Mouse (Mus musculus) heart, embryonic 15.5 days (tissue): ENCODE data around the gene Myo6. TPM values are rescaled to one million over a fixed set of nuclear protein-coding genes. Genes with fewer than 3 reads are reported as not detected.
"Not testable (repeated sequence)": the region's sequence is repeated elsewhere in the genome, so short reads cannot be mapped to it uniquely, and the experiment has no call there.

Experiments used
- ATAC-seq: fragments of 200-750 bp; cut with Nextera tagmentation; replicated peaks from 2 replicates; pipeline ENCODE4 v1.8.0; 2017; ENCODE audit warnings: low read depth, moderate TSS enrichment; ENCODE audit not compliant: insufficient number of reproducible peaks, insufficient read depth, low FRiP score
- H3K27ac ChIP-seq: fragments of 300-500 bp; sonication (generic); 2 replicates; pipeline ENCODE4 v1.5.1; 2015; ENCODE audit warnings: mild to moderate bottlenecking, inconsistent platforms
- H3K27me3 ChIP-seq: fragments of 300-500 bp; sonication (generic); 2 replicates; pipeline ENCODE4 v1.6.1; 2015; ENCODE audit warnings: inconsistent platforms
- H3K36me3 ChIP-seq: fragments of 300-500 bp; sonication (generic); 2 replicates; pipeline ENCODE4 v1.6.1; 2015; ENCODE audit warnings: mild to moderate bottlenecking, inconsistent platforms
- H3K4me1 ChIP-seq: fragments of 300-500 bp; sonication (generic); replicated peaks from 2 replicates; pipeline ENCODE4 v1.6.1; 2015; ENCODE audit warnings: inconsistent platforms
- H3K4me2 ChIP-seq: fragments of 300-500 bp; sonication (generic); 2 replicates; pipeline ENCODE4 v1.6.1; 2015; ENCODE audit warnings: inconsistent platforms, mild to moderate bottlenecking, moderate library complexity
- H3K4me3 ChIP-seq: fragments of 300-500 bp; sonication (generic); 2 replicates; pipeline ENCODE4 v1.5.1; 2015; ENCODE audit warnings: mild to moderate bottlenecking, inconsistent platforms
- H3K9ac ChIP-seq: fragments of 300-500 bp; sonication (generic); 2 replicates; pipeline ENCODE4 v1.6.1; 2015; ENCODE audit warnings: mild to moderate bottlenecking, inconsistent platforms
- H3K9me3 ChIP-seq: fragments of 300-500 bp; sonication (generic); replicated peaks from 2 replicates; pipeline ENCODE4 v1.6.1; 2016; ENCODE audit warnings: inconsistent platforms
- WGBS: fragments of 180-500 bp; shearing (Covaris S2); methylation state at CpG from one replicate; pipeline ENCODE4 v1.1.7; 2015; ENCODE audit warnings: mixed read lengths; 5-methylcytosine and 5-hydroxymethylcytosine counted together
- polyA plus RNA-seq: library from polyadenylated mRNA; unstranded; fragments of >200 nt; fragmentation: Nextera tagmentation; extraction: Ambion mirVana; gene quantifications from 2 replicates; pipeline ENCODE4 v1.2.1, GENCODE M21; 2015

The Myo6 gene
- polyA plus RNA-seq, 1 experiment from 2014 or later = 9.6 TPM

- 85% methylated on average over 13 of the region's 13 CpGs for WGBS
- H3K4me1 ChIP-seq = no peaks in the 10 kb centered on the region
- H3K4me3 ChIP-seq = no peak overlapping the region
- peaks cover 16% of the 10 kb centered on the region; the same call in 1 of the 2 replicates for H3K36me3 ChIP-seq
- ATAC-seq = no peak
- no peak overlapping the region for H3K27ac ChIP-seq
- H3K4me2 ChIP-seq = no peak overlapping the region
- no peaks in the 10 kb centered on the region for H3K27me3 ChIP-seq
- no peaks in the 10 kb centered on the region for H3K9me3 ChIP-seq
- H3K9ac ChIP-seq = no peak overlapping the region
Measured at GRCm38 (mm10) chr9:80307629-80308028, 142.8 kb downstream of the Myo6 start.

DNA sequence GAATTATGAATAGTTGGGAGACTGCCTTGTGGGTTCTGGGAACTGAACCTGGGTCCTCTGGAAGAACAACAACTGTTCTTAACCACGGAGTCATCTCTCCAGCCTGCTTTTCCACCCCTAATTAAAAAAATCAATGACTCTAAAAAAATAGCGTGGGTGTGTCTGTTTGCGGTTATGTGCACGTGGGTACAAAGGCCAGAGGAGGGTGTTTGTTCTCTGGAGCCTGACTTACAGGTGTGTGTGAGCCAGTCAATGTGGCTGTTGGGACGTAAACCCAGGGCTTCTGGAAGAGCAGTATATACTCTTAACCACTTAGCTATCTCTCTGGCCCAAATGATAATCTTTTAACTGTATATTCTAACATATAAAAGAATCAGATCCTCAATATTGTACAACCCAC is 148.8 kb downstream of the Myo6 start:
- Histone ChIP-seq H3K4me1 (no peaks in the 10 kb centered on the region), H3K4me2 (no peak overlapping the region), H3K4me3 (no peak overlapping the region), H3K27ac (no peak overlapping the region), H3K9ac (no peak overlapping the region), H3K27me3 (no peaks in the 10 kb centered on the region), H3K36me3 (no peaks in the 10 kb centered on the region), H3K9me3 (no peaks in the 10 kb centered on the region)
- WGBS = 73% methylated on average over 5 of the region's 5 CpGs
- ATAC-seq = no peak

DNA sequence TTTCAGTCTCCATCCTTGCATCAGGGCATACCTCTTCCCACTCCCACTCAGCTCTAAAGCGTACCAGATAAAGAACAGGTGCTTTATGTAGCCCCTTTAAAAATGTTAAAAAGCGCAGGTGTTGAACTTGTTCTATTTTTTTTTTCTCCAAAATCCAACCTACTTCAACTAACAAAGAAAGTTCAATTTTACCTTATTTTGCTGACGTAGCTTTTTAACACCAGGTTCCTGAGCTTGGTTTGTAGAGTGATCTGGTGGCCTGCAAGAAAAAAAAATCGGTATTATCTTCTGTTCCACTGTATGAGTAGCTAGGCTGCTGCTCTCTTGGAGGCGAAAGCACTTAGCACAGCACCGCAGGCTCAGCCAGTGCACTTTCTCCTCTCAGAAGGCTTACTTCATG is 151.1 kb downstream of the Myo6 start:
- H3K27ac ChIP-seq = no peak overlapping the region
- WGBS = 90% methylated on average over 6 of the region's 6 CpGs
- no peak overlapping the region for H3K4me3 ChIP-seq
- no peaks in the 10 kb centered on the region for H3K27me3 ChIP-seq
- no peak overlapping the region for H3K4me2 ChIP-seq
- ATAC-seq = no peak
- H3K9me3 ChIP-seq = no peaks in the 10 kb centered on the region
- no peaks in the 10 kb centered on the region for H3K4me1 ChIP-seq
- H3K9ac ChIP-seq = no peak overlapping the region
- no peaks in the 10 kb centered on the region for H3K36me3 ChIP-seq

DNA sequence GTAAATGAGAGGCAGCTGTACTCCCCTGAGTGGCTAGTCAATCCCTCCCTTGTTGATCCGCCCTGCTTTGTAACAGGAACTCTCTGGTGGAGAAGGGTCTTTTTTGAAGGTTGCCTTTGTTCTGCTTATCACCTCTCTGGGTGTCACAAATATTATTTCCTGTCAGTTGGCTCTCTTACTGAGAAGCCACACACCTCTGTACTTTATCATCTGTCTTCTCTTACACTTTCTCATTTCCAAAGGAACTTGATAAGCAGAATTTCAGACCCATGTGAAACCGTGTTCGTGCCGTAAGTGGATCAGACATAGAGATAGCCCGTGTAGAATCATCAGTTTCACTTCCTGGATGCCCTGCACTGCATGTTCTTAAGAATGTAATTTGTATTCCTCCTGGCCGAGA is 153.2 kb downstream of the Myo6 start:
- Histone ChIP-seq H3K27ac (no peak overlapping the region), H3K4me1 (no peaks in the 10 kb centered on the region), H3K4me3 (no peak overlapping the region), H3K36me3 (no peaks in the 10 kb centered on the region), H3K9ac (no peak overlapping the region), H3K27me3 (no peaks in the 10 kb centered on the region), H3K9me3 (no peaks in the 10 kb centered on the region), H3K4me2 (no peak overlapping the region)
- 40% methylated on average over 6 of the region's 6 CpGs for WGBS
- no peak for ATAC-seq

- H3K27ac ChIP-seq, H3K9me3 ChIP-seq, H3K4me1 ChIP-seq, H3K9ac ChIP-seq, H3K4me3 ChIP-seq, H3K27me3 ChIP-seq, H3K4me2 ChIP-seq, H3K36me3 ChIP-seq, ATAC-seq: not testable (repeated sequence)
- WGBS = 96% methylated on average over 2 of the region's 2 CpGs
Measured at GRCm38 (mm10) chr9:80321051-80321887, 156.4 kb downstream of the Myo6 start.

DNA sequence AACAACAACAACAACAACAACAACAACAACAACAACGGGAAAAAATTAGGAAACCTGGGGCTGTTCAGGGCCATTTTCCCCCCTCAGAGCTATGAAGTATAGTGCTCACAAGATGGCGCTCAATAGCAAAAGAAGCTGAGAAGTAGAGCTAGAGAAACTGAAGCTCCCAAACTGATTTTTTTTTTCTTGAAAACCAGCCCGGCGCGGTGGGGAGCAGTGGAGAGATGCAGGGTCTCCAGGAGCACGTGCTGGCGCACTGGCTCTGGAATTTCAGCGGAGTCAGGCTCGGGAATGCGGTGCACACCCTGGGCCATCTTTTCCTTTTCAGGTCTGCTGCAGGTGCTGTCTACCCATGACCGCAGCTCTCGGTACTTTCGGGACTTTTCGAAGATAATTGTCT is 167.3 kb downstream of the Myo6 start:
- H3K27ac ChIP-seq = no peak overlapping the region
- 17% methylated on average over 14 of the region's 14 CpGs for WGBS
- H3K4me2 ChIP-seq = peak overlapping the region; percentile 72
- no peaks in the 10 kb centered on the region for H3K9me3 ChIP-seq
- H3K4me3 ChIP-seq = peak overlapping the region; percentile 43
- H3K9ac ChIP-seq = no peak overlapping the region
- no peaks in the 10 kb centered on the region for H3K27me3 ChIP-seq
- no peaks in the 10 kb centered on the region for H3K36me3 ChIP-seq
- 0 out of 2 replicates have a peak, but pooled peaks have one; percentile 35 for ATAC-seq
- no peaks in the 10 kb centered on the region; the same call in 1 of the 2 replicates for H3K4me1 ChIP-seq

- no peaks in the 10 kb centered on the region for H3K36me3 ChIP-seq
- no peak overlapping the region for H3K4me3 ChIP-seq
- no peak overlapping the region for H3K9ac ChIP-seq
- ATAC-seq = no peak
- H3K4me2 ChIP-seq = no peak overlapping the region
- H3K9me3 ChIP-seq = no peaks in the 10 kb centered on the region
- H3K27ac ChIP-seq = no peak overlapping the region
- H3K27me3 ChIP-seq = no peaks in the 10 kb centered on the region
- WGBS = 39% methylated on average over 8 of the region's 8 CpGs
- no peaks in the 10 kb centered on the region; the same call in 1 of the 2 replicates for H3K4me1 ChIP-seq
Measured at GRCm38 (mm10) chr9:80333466-80333865, 168.6 kb downstream of the Myo6 start.

DNA sequence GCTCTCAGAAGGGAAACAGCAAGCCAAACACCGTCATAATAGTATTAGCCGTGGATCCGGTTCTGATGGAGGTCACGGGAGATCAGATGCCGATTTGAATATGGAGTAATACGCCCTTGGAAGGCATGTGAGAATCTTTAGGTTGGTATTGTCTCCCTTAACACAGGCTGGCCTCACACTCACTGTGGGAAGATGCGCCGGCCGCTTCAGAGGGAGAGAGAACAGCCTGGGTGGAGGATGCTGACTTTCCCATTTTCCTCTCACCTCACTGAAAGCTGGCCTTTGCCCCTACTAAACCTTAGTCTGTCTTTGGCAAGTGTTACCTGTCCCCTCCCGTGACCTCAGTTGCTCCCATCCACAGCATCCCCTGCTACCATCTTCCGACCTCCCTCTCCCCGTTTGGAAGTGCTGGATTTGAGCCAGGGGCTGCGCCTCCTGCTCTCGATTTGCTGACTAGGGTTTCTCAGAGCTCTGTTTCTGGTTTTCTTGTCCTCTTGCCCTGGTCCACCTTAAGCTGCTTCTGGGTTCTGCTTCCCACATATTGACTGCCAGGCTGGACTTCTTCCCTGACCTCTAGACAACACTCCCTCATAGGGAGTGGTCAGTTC is 169.3 kb downstream of the Myo6 start:
- WGBS = 65% methylated on average over 14 of the region's 14 CpGs
- Histone ChIP-seq H3K9me3 (no peaks in the 10 kb centered on the region), H3K4me3 (no peak overlapping the region), H3K27me3 (no peaks in the 10 kb centered on the region), H3K4me1 (no peaks in the 10 kb centered on the region; the same call in 1 of the 2 replicates), H3K4me2 (no peak overlapping the region), H3K27ac (no peak overlapping the region), H3K9ac (no peak overlapping the region), H3K36me3 (no peaks in the 10 kb centered on the region)
- no peak for ATAC-seq

GRCm38 (mm10) chr9:80335660-80336357 is 171.0 kb downstream of the Myo6 start:
- ATAC-seq = no peak
- H3K27me3 ChIP-seq = no peaks in the 10 kb centered on the region
- no peak overlapping the region for H3K4me2 ChIP-seq
- no peaks in the 10 kb centered on the region for H3K9me3 ChIP-seq
- H3K36me3 ChIP-seq = no peaks in the 10 kb centered on the region
- no peak overlapping the region for H3K27ac ChIP-seq
- no peak overlapping the region for H3K9ac ChIP-seq
- 89% methylated on average over 13 of the region's 13 CpGs for WGBS
- no peaks in the 10 kb centered on the region; the same call in 1 of the 2 replicates for H3K4me1 ChIP-seq
- H3K4me3 ChIP-seq = no peak overlapping the region

GRCm38 (mm10) chr9:80338026-80338425 is 173.2 kb downstream of the Myo6 start:
- WGBS = 90% methylated on average over 6 of the region's 6 CpGs

GRCm38 (mm10) chr9:80340927-80341326 is 176.1 kb downstream of the Myo6 start:
- Histone ChIP-seq H3K9ac (no peak overlapping the region), H3K27ac (no peak overlapping the region), H3K9me3 (no peaks in the 10 kb centered on the region), H3K27me3 (no peaks in the 10 kb centered on the region), H3K36me3 (no peaks in the 10 kb centered on the region), H3K4me2 (no peak overlapping the region), H3K4me1 (no peaks in the 10 kb centered on the region), H3K4me3 (no peak overlapping the region)
- WGBS = 87% methylated on average over 1 of the region's 1 CpGs
- no peak for ATAC-seq

More at GRCm38 (mm10) chr9:80338026-80338425, 173.2 kb downstream of the Myo6 start:
- H3K27me3 ChIP-seq = no peaks in the 10 kb centered on the region
- no peaks in the 10 kb centered on the region for H3K36me3 ChIP-seq
- H3K4me2 ChIP-seq = no peak overlapping the region
- H3K4me3 ChIP-seq = no peak overlapping the region
- no peaks in the 10 kb centered on the region for H3K9me3 ChIP-seq
- H3K4me1 ChIP-seq = no peaks in the 10 kb centered on the region
- H3K9ac ChIP-seq = no peak overlapping the region
- no peak for ATAC-seq
- H3K27ac ChIP-seq = no peak overlapping the region
